Mouse (Mus musculus) CD4-positive naive resting alpha-beta T cell, adult 76 days (primary cell): Measurements from ENCODE around the gene Ube3c. TPM values are rescaled to one million over a fixed set of nuclear protein-coding genes. Genes with fewer than 3 reads are reported as not detected.

Experiments
- total RNA-seq: library from RNA; stranded (reverse); gene quantifications from one replicate; pipeline ENCODE4 v1.2.4, GENCODE M21; 2023

Ube3c gene
- 40.3 TPM for total RNA-seq

DNA sequence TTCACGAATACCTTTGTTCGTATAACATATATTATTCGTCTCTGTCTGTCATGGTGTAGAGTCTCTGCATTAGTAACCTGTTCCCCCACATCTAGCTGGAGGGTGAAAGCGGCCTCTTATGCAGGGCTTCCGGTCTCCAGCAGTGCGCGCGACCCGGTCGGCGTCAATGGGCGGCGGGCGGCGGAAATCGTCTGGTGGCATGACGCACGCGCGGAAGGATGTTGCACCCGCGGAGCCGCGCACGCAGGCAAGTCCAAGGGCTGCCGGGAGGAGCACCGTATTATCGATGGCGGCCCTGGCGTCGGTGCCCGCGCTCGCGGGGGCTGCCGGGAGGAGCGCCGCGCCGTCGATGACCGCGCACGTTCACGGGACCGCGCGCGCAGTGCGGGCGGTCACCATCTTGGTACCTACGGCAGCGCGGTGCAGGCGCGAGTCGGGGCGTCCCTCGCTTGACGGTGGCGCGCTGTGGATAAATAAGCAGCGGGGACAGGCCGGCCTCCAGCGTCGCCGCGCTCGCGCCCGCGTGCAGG lies at the start of gene Ube3c:
Gene Ube3c, plus strand, starts transcription at position 395 of the 530 bp plus-strand sequence.

Other genes with a start within 250 kb of the Ube3c start
- gene Lmbr1, start 190.9 kb upstream of the Ube3c start, total RNA-seq = 4.7 TPM
- gene Nom1, start 134.6 kb upstream of the Ube3c start, total RNA-seq = 24.4 TPM
- gene Mnx1, start 90.8 kb upstream of the Ube3c start, total RNA-seq = not detected
- gene Dnajb6, start 166.4 kb downstream of the Ube3c start, total RNA-seq = 395 TPM
- gene Gm5129, start 166.7 kb downstream of the Ube3c start, total RNA-seq = 9.7 TPM